Mouse (Mus musculus): Measurements from ENCODE around the gene Rabgap1. TPM values are rescaled to one million over a fixed set of nuclear protein-coding genes. Genes with fewer than 3 reads are reported as not detected.

Gene Rabgap1
- polyA plus RNA-seq (2017; shearing (Covaris generic)): 87.5 TPM

DNA sequence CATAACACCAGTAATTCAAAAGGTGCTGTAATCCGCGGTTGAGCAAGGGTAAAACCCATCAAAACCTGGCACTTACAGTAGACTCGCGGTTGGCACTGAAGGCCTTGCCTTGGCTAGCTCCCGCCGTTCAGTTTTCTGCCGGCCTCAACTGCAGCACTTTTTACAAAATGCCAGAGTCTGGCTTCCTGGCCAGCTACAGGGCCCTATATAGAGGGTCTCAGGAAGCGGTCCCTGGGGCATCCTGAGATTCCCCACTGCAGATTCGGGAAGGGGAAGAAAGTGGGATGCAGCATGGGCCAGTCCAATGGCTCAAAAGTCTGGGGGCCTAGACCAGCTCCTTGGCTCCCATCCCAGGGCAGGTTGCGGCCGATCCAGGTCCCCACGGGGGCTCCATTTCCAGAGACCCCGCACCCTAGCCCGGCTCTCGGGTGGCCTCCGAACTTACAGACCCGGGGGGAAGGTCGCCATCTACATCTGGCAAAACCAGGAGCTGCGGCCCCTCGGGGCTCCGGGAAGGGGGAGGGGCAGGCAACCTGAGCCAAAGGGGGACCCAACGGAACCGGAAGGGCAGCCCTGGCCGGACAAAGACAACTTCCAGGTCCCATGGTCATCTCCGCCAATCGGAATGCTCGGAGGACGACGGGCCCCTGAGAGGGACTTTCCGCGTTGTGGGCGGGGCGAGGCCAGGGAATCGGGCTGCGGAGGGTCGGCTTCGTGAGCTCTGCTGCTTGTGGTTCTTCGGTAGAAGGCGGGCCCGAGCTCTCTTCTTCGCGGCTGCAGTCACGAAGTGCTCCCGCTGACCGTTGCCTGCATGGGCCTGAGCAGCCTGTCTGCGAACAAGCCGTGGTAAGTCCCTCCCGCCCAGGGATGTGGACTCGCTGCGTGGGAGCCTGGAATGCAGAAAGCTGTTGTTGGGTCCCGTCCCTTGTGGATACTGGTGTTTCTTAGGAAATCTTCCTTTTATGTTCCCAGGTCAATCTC is at the start of gene Rabgap1, which contains the start of the genes Zbtb26 and Zbtb6:
TSS of gene Rabgap1 (plus strand) at position 669 of the 981 bp plus-strand sequence.
TSS of gene Zbtb26 (minus strand) at position 525 of the 981 bp plus-strand sequence.
TSS of gene Zbtb6 (minus strand) at position 561 of the 981 bp plus-strand sequence.

GRCm38 (mm10) chr2:37422306-37423304 is 20.5 kb upstream of the Rabgap1 start, which contains the start of gene Rc3h2:
Gene Rc3h2 (minus strand): TSS chr2:37422903.

DNA sequence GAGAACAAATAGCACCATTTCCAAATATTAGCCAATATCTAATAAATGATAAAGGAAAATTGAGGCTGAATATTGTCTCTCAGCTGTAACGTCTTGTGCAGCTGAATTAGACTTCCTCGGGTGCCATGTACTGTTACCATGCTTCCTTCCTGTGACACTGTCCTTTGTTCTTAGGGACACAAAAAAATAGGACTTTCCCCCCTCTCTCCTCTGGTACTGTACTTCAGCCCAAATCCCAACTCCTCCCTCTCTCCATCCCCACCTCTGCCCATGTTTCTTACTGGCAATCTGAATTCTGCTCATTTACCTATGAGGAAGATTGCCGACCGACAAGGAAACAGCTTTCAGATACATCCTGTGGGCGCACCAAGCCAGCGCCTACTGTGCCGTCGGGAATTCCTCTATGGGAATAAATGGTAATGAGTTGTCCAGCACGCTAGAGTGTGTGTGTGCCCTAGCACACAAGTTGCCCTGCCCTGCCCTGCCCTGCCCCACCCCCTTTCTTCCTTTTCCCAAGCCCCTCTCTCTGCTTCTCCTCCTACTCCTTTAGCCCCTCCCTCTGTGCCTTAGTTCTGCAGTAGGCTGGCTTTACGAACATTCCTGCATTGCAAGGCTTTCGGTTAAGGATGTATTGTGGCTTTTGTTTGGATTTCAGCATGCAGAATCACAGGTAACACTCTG is 73.1 kb downstream of the Rabgap1 start, which contains the start of gene Gpr21:
TSS of gene Gpr21 (plus strand) at position 303 of the 681 bp plus-strand sequence.

Other genes starting within 250 kb of the Rabgap1 start
- not detected for gene Olfr366, start 231.7 kb upstream of the Rabgap1 start, polyA plus RNA-seq (2017; shearing (Covaris generic))
- not detected for gene Olfr368, start 116.8 kb upstream of the Rabgap1 start, polyA plus RNA-seq (2017; shearing (Covaris generic))
- 35.6 TPM for gene Pdcl, start 83.9 kb upstream of the Rabgap1 start, polyA plus RNA-seq (2017; shearing (Covaris generic))
- gene Rc3h2, start 20.4 kb upstream of the Rabgap1 start, polyA plus RNA-seq (2017; shearing (Covaris generic)): 18.7 TPM
- 6.0 TPM for gene Zbtb26, start 144 bp upstream of the Rabgap1 start, polyA plus RNA-seq (2017; shearing (Covaris generic))
- 7.5 TPM for gene Zbtb6, start 108 bp upstream of the Rabgap1 start, polyA plus RNA-seq (2017; shearing (Covaris generic))
- 2.1 TPM for gene Gpr21, start 73.1 kb downstream of the Rabgap1 start, polyA plus RNA-seq (2017; shearing (Covaris generic))

Data from CD4-positive, CD25-positive, alpha-beta regulatory T cell, adult 9 weeks (primary cell).